Mouse (Mus musculus): ENCODE results near the gene Chrna10. TPM values are rescaled to one million over a fixed set of nuclear protein-coding genes. Genes with fewer than 3 reads are reported as not detected.
A peak's percentile ranks its signal among the peaks of the same experiment; 100 is the strongest.

The Chrna10 gene
- polyA plus RNA-seq, 1 experiment from 2014 or later = not detected

- ATAC-seq (ENCODE audit: low FRiP score, low TSS enrichment) (no peak), DNase-seq (no peak)
- Histone ChIP-seq H3K9ac (replicated peaks; ENCODE audit: low read length) (no peak within 1 kb of the TSS), H3K4me2 (ENCODE audit: low read length) (no peak within 1 kb of the TSS), H3K4me1 (ENCODE audit: control insufficient read depth, insufficient read depth, low read length) (no peaks in the 10 kb centered on the region), H3K9me3 (ENCODE audit: control insufficient read depth, low read length) (no peaks in the 10 kb centered on the region), H3K27me3 (ENCODE audit: control insufficient read depth, insufficient read depth, low read length) (no peaks in the 10 kb centered on the region), H3K27ac (replicated peaks; ENCODE audit: low read depth, low read length) (no peak within 1 kb of the TSS), H3K36me3 (ENCODE audit: control insufficient read depth, insufficient read depth, low read length) (no peaks in the 10 kb centered on the region), H3K4me3 (replicated peaks; ENCODE audit: low read depth, low read length) (no peak within 1 kb of the TSS)
- WGBS = 78% methylated on average over 7 of the region's 7 CpGs
Measured at GRCm38 (mm10) chr7:102109171-102109570, 7.5 kb downstream of the Chrna10 start, which contains the start of gene Art5. Gene Art5, minus strand, starts transcription at chr7:102109489.

GRCm38 (mm10) chr7:102108206-102108605 is 8.4 kb downstream of the Chrna10 start:
- no peak overlapping the region for H3K27ac ChIP-seq (replicated peaks; ENCODE audit: low read depth, low read length)
- no peaks in the 10 kb centered on the region for H3K9me3 ChIP-seq (ENCODE audit: control insufficient read depth, low read length)
- H3K4me3 ChIP-seq (replicated peaks; ENCODE audit: low read depth, low read length) = no peak overlapping the region
- ATAC-seq (ENCODE audit: low FRiP score, low TSS enrichment) = no peak
- no peaks in the 10 kb centered on the region for H3K27me3 ChIP-seq (ENCODE audit: control insufficient read depth, insufficient read depth, low read length)
- no peaks in the 10 kb centered on the region for H3K36me3 ChIP-seq (ENCODE audit: control insufficient read depth, insufficient read depth, low read length)
- H3K4me1 ChIP-seq (ENCODE audit: control insufficient read depth, insufficient read depth, low read length) = no peaks in the 10 kb centered on the region
- no peak overlapping the region for H3K9ac ChIP-seq (replicated peaks; ENCODE audit: low read length)
- WGBS = 90% methylated on average over 1 of the region's 1 CpGs
- DNase-seq = no peak
- no peak overlapping the region for H3K4me2 ChIP-seq (ENCODE audit: low read length)

GRCm38 (mm10) chr7:102106700-102107141 is 9.9 kb downstream of the Chrna10 start:
- H3K9me3 ChIP-seq (ENCODE audit: control insufficient read depth, low read length) = no peaks in the 10 kb centered on the region
- H3K36me3 ChIP-seq (ENCODE audit: control insufficient read depth, insufficient read depth, low read length) = no peaks in the 10 kb centered on the region
- H3K4me3 ChIP-seq (replicated peaks; ENCODE audit: low read depth, low read length) = peak overlapping the region; percentile 12; the same call in 1 of the 2 replicates
- H3K9ac ChIP-seq (replicated peaks; ENCODE audit: low read length) = no peak overlapping the region; the same call in 1 of the 2 replicates
- ATAC-seq (ENCODE audit: low FRiP score, low TSS enrichment) = no peak; the same call in 1 of the 2 replicates
- no peak overlapping the region for H3K27ac ChIP-seq (replicated peaks; ENCODE audit: low read depth, low read length)
- WGBS = 32% methylated on average over 23 of the region's 23 CpGs
- no peaks in the 10 kb centered on the region for H3K27me3 ChIP-seq (ENCODE audit: control insufficient read depth, insufficient read depth, low read length)
- peak; percentile 8 for DNase-seq
- peak overlapping the region; percentile 44 for H3K4me2 ChIP-seq (ENCODE audit: low read length)
- no peaks in the 10 kb centered on the region for H3K4me1 ChIP-seq (ENCODE audit: control insufficient read depth, insufficient read depth, low read length)

- H3K9me3 ChIP-seq (ENCODE audit: control insufficient read depth, low read length) = no peaks in the 10 kb centered on the region
- ATAC-seq (ENCODE audit: low FRiP score, low TSS enrichment) (no peak), DNase-seq (no peak)
- no peak overlapping the region for H3K9ac ChIP-seq (replicated peaks; ENCODE audit: low read length)
- H3K36me3 ChIP-seq (ENCODE audit: control insufficient read depth, insufficient read depth, low read length) = no peaks in the 10 kb centered on the region
- no peak overlapping the region for H3K4me3 ChIP-seq (replicated peaks; ENCODE audit: low read depth, low read length)
- H3K27me3 ChIP-seq (ENCODE audit: control insufficient read depth, insufficient read depth, low read length) = no peaks in the 10 kb centered on the region
- 83% methylated on average over 5 of the region's 5 CpGs for WGBS
- peaks cover 9% of the 10 kb centered on the region for H3K4me1 ChIP-seq (ENCODE audit: control insufficient read depth, insufficient read depth, low read length)
- no peak overlapping the region for H3K27ac ChIP-seq (replicated peaks; ENCODE audit: low read depth, low read length)
- H3K4me2 ChIP-seq (ENCODE audit: low read length) = no peak overlapping the region
Measured at GRCm38 (mm10) chr7:102104126-102104525, 12.5 kb downstream of the Chrna10 start.

GRCm38 (mm10) chr7:102103555-102103954 is 13.1 kb downstream of the Chrna10 start:
- no peak for DNase-seq
- 98% methylated on average over 2 of the region's 2 CpGs for WGBS
- no peaks in the 10 kb centered on the region for H3K9me3 ChIP-seq (ENCODE audit: control insufficient read depth, low read length)

GRCm38 (mm10) chr7:102102696-102103095 is 13.9 kb downstream of the Chrna10 start:
- Histone ChIP-seq H3K36me3 (ENCODE audit: control insufficient read depth, insufficient read depth, low read length) (no peaks in the 10 kb centered on the region), H3K27me3 (ENCODE audit: control insufficient read depth, insufficient read depth, low read length) (no peaks in the 10 kb centered on the region), H3K27ac (replicated peaks; ENCODE audit: low read depth, low read length) (no peak overlapping the region), H3K9ac (replicated peaks; ENCODE audit: low read length) (no peak overlapping the region), H3K4me3 (replicated peaks; ENCODE audit: low read depth, low read length) (no peak overlapping the region), H3K4me1 (ENCODE audit: control insufficient read depth, insufficient read depth, low read length) (peaks cover 9% of the 10 kb centered on the region), H3K9me3 (ENCODE audit: control insufficient read depth, low read length) (no peaks in the 10 kb centered on the region), H3K4me2 (ENCODE audit: low read length) (no peak overlapping the region)
- no peak for ATAC-seq (ENCODE audit: low FRiP score, low TSS enrichment)
- no peak for DNase-seq
- WGBS = 43% methylated on average over 6 of the region's 6 CpGs

More at GRCm38 (mm10) chr7:102103555-102103954, 13.1 kb downstream of the Chrna10 start:
- Histone ChIP-seq H3K4me2 (ENCODE audit: low read length) (no peak overlapping the region), H3K4me1 (ENCODE audit: control insufficient read depth, insufficient read depth, low read length) (peaks cover 9% of the 10 kb centered on the region), H3K27ac (replicated peaks; ENCODE audit: low read depth, low read length) (no peak overlapping the region), H3K9ac (replicated peaks; ENCODE audit: low read length) (no peak overlapping the region), H3K36me3 (ENCODE audit: control insufficient read depth, insufficient read depth, low read length) (no peaks in the 10 kb centered on the region), H3K4me3 (replicated peaks; ENCODE audit: low read depth, low read length) (no peak overlapping the region), H3K27me3 (ENCODE audit: control insufficient read depth, insufficient read depth, low read length) (no peaks in the 10 kb centered on the region)
- ATAC-seq (ENCODE audit: low FRiP score, low TSS enrichment) = no peak

- no peak overlapping the region for H3K27ac ChIP-seq (replicated peaks; ENCODE audit: low read depth, low read length)
- no peak overlapping the region for H3K9ac ChIP-seq (replicated peaks; ENCODE audit: low read length)
- ATAC-seq (ENCODE audit: low FRiP score, low TSS enrichment) (no peak), DNase-seq (peak; percentile 6)
- H3K4me2 ChIP-seq (ENCODE audit: low read length) = no peak overlapping the region
- H3K27me3 ChIP-seq (ENCODE audit: control insufficient read depth, insufficient read depth, low read length) = no peaks in the 10 kb centered on the region
- no peaks in the 10 kb centered on the region for H3K9me3 ChIP-seq (ENCODE audit: control insufficient read depth, low read length)
- no peak overlapping the region for H3K4me3 ChIP-seq (replicated peaks; ENCODE audit: low read depth, low read length)
- WGBS = 33% methylated on average over 8 of the region's 8 CpGs
- peaks cover 9% of the 10 kb centered on the region for H3K4me1 ChIP-seq (ENCODE audit: control insufficient read depth, insufficient read depth, low read length)
- H3K36me3 ChIP-seq (ENCODE audit: control insufficient read depth, insufficient read depth, low read length) = no peaks in the 10 kb centered on the region
Measured at GRCm38 (mm10) chr7:102102241-102102640, 14.4 kb downstream of the Chrna10 start.

GRCm38 (mm10) chr7:102101487-102101886 is 15.1 kb downstream of the Chrna10 start, which contains the start of gene Art1:
Gene Art1, plus strand, starts transcription at chr7:102101743.
- WGBS = 51% methylated on average over 5 of the region's 5 CpGs

GRCm38 (mm10) chr7:102100868-102101267 is 15.8 kb downstream of the Chrna10 start:
- ATAC-seq (ENCODE audit: low FRiP score, low TSS enrichment) (no peak), DNase-seq (no peak)
- H3K27ac ChIP-seq (replicated peaks; ENCODE audit: low read depth, low read length) = no peak overlapping the region
- no peaks in the 10 kb centered on the region for H3K27me3 ChIP-seq (ENCODE audit: control insufficient read depth, insufficient read depth, low read length)
- peaks cover 9% of the 10 kb centered on the region for H3K4me1 ChIP-seq (ENCODE audit: control insufficient read depth, insufficient read depth, low read length)
- H3K4me2 ChIP-seq (ENCODE audit: low read length) = no peak overlapping the region
- no peaks in the 10 kb centered on the region for H3K36me3 ChIP-seq (ENCODE audit: control insufficient read depth, insufficient read depth, low read length)
- H3K9ac ChIP-seq (replicated peaks; ENCODE audit: low read length) = no peak overlapping the region
- H3K4me3 ChIP-seq (replicated peaks; ENCODE audit: low read depth, low read length) = no peak overlapping the region
- WGBS = 67% methylated on average over 5 of the region's 5 CpGs
- H3K9me3 ChIP-seq (ENCODE audit: control insufficient read depth, low read length) = no peaks in the 10 kb centered on the region

More at GRCm38 (mm10) chr7:102101487-102101886, 15.1 kb downstream of the Chrna10 start, which contains the start of gene Art1:
- ATAC-seq (ENCODE audit: low FRiP score, low TSS enrichment) (no peak), DNase-seq (no peak)
- Histone ChIP-seq H3K36me3 (ENCODE audit: control insufficient read depth, insufficient read depth, low read length) (no peaks in the 10 kb centered on the region), H3K4me1 (ENCODE audit: control insufficient read depth, insufficient read depth, low read length) (peaks cover 9% of the 10 kb centered on the region), H3K4me3 (replicated peaks; ENCODE audit: low read depth, low read length) (no peak within 1 kb of the TSS), H3K9me3 (ENCODE audit: control insufficient read depth, low read length) (no peaks in the 10 kb centered on the region), H3K4me2 (ENCODE audit: low read length) (no peak within 1 kb of the TSS), H3K9ac (replicated peaks; ENCODE audit: low read length) (no peak within 1 kb of the TSS), H3K27ac (replicated peaks; ENCODE audit: low read depth, low read length) (no peak within 1 kb of the TSS), H3K27me3 (ENCODE audit: control insufficient read depth, insufficient read depth, low read length) (no peaks in the 10 kb centered on the region)
